Mouse (Mus musculus) forebrain, embryonic 12.5 days (tissue): ENCODE data around the gene Qrfp. TPM values are rescaled to one million over a fixed set of nuclear protein-coding genes. Genes with fewer than 3 reads are reported as not detected.

Experiments used
- ATAC-seq: fragments of 200-750 bp; cut with Nextera tagmentation; 2 replicates; pipeline ENCODE4 v1.8.0; 2017; ENCODE audit warnings: moderate TSS enrichment; ENCODE audit not compliant: low FRiP score
- H3K27ac ChIP-seq: fragments of 300-500 bp; sonication (generic); 2 replicates; pipeline ENCODE4 v1.5.1; 2016; ENCODE audit warnings: mild to moderate bottlenecking
- H3K27me3 ChIP-seq: fragments of 300-500 bp; sonication (generic); 2 replicates; pipeline ENCODE4 v1.6.1; 2016; ENCODE audit warnings: mild to moderate bottlenecking
- H3K36me3 ChIP-seq: fragments of 300-500 bp; sonication (generic); replicated peaks from 2 replicates; pipeline ENCODE4 v1.6.1; 2016; ENCODE audit warnings: mild to moderate bottlenecking
- H3K4me1 ChIP-seq: fragments of 300-500 bp; sonication (generic); 2 replicates; pipeline ENCODE4 v1.6.1; 2016
- H3K4me2 ChIP-seq: fragments of 300-500 bp; sonication (generic); 2 replicates; pipeline ENCODE4 v1.6.1; 2016; ENCODE audit warnings: mild to moderate bottlenecking, moderate library complexity
- H3K4me3 ChIP-seq: fragments of 300-500 bp; sonication (generic); replicated peaks from 2 replicates; pipeline ENCODE4 v1.5.1; 2016; ENCODE audit warnings: mild to moderate bottlenecking
- H3K9ac ChIP-seq: fragments of 300-500 bp; sonication (generic); 2 replicates; pipeline ENCODE4 v1.6.1; 2016; ENCODE audit warnings: mild to moderate bottlenecking
- H3K9me3 ChIP-seq: fragments of 300-500 bp; sonication (generic); 2 replicates; pipeline ENCODE4 v1.6.1; 2016
- WGBS: fragments of 180-500 bp; shearing (Covaris S2); methylation state at CpG from one replicate; pipeline ENCODE4 v1.1.7; 2016; 5-methylcytosine and 5-hydroxymethylcytosine counted together
- polyA plus RNA-seq: library from polyadenylated mRNA; unstranded; fragments of >200 nt; fragmentation: Nextera tagmentation; extraction: Ambion mirVana; gene quantifications from 2 replicates; pipeline ENCODE4 v1.2.1, GENCODE M21; 2016

The Qrfp gene
- 0.06 TPM in 1 of 2 replicates, not detected in the other for polyA plus RNA-seq

- H3K4me1 ChIP-seq: peaks cover 53% of the 10 kb centered on the region
- no peaks in the 10 kb centered on the region for H3K36me3 ChIP-seq
- H3K9ac ChIP-seq: no peak within 1 kb of the TSS
- 56% methylated on average over 12 of the region's 12 CpGs for WGBS
- peaks cover 34% of the 10 kb centered on the region for H3K27me3 ChIP-seq
- no peak within 1 kb of the TSS for H3K4me2 ChIP-seq
- no peak within 1 kb of the TSS for H3K4me3 ChIP-seq
- no peak for ATAC-seq
- no peaks in the 10 kb centered on the region for H3K9me3 ChIP-seq
- H3K27ac ChIP-seq: no peak within 1 kb of the TSS; the same call in 1 of the 2 replicates
Observed at GRCm38 (mm10) chr2:31810444-31810843, at the start of gene Qrfp. TSS of gene Qrfp (minus strand) at chr2:31810580.

DNA sequence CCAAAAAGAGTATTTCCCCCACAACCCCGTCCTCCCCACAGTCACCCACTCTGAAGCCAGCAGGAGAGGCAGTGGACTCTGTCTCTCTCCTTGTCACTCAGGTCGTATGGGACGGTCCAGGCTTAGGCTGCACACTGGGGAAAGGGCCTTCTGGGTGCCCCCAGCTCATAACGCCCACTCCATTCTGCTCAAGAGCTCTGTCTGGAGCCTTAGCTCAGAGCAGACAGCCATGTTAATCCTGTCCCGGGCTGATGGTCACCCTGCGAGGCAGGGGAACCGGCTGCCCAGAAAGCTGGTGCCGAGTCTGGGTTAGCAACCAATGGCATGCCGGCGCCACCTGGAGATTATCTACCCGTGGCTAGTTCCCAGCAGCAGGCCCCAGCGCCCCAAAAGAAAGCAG is 48.1 kb upstream of the Qrfp start:
- Histone ChIP-seq H3K4me1 (peaks cover 22% of the 10 kb centered on the region), H3K4me2 (no peak overlapping the region), H3K9ac (no peak overlapping the region), H3K36me3 (no peaks in the 10 kb centered on the region), H3K9me3 (no peaks in the 10 kb centered on the region), H3K4me3 (no peak overlapping the region), H3K27ac (no peak overlapping the region), H3K27me3 (peaks cover 37% of the 10 kb centered on the region)
- 7% methylated on average over 12 of the region's 12 CpGs for WGBS
- no peak for ATAC-seq

DNA sequence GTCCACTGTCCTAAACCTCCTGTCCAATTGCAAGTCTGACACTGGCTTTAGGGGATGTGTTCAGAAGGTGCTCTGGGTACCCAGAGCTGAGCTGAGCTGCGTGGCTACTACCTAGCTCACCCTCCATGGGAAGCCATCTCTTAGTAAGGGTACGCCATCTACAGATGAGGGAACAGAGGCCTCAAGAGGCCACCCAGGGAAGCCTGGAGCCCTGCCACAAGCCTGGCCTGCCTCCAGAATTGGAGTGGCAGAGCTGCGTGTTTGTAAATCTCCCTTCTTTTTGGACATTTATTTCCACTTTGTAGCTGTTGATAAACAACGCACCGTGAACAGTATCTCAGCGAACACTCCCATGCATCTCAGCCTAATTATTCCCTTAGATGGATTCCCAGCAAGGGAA is 46.8 kb upstream of the Qrfp start:
- Histone ChIP-seq H3K36me3 (no peaks in the 10 kb centered on the region), H3K4me2 (no peak overlapping the region), H3K9me3 (no peaks in the 10 kb centered on the region), H3K4me1 (peaks cover 22% of the 10 kb centered on the region), H3K27ac (no peak overlapping the region), H3K9ac (no peak overlapping the region), H3K4me3 (no peak overlapping the region), H3K27me3 (peaks cover 39% of the 10 kb centered on the region)
- WGBS: 72% methylated on average over 6 of the region's 6 CpGs
- no peak for ATAC-seq

- Histone ChIP-seq H3K27ac (no peak overlapping the region), H3K36me3 (no peaks in the 10 kb centered on the region), H3K9me3 (no peaks in the 10 kb centered on the region), H3K27me3 (peaks cover 48% of the 10 kb centered on the region), H3K4me1 (peaks cover 22% of the 10 kb centered on the region), H3K4me3 (no peak overlapping the region), H3K4me2 (no peak overlapping the region), H3K9ac (no peak overlapping the region)
- 86% methylated on average over 8 of the region's 8 CpGs for WGBS
- no peak for ATAC-seq
Observed at GRCm38 (mm10) chr2:31855991-31856390, 45.6 kb upstream of the Qrfp start.

GRCm38 (mm10) chr2:31850141-31850540 is 39.8 kb upstream of the Qrfp start:
- 63% methylated on average over 12 of the region's 12 CpGs for WGBS
- no peaks in the 10 kb centered on the region for H3K9me3 ChIP-seq
- no peak overlapping the region for H3K4me2 ChIP-seq
- H3K4me3 ChIP-seq: no peak overlapping the region
- peaks cover 24% of the 10 kb centered on the region for H3K4me1 ChIP-seq
- H3K27ac ChIP-seq: no peak overlapping the region
- ATAC-seq: no peak
- no peak overlapping the region for H3K9ac ChIP-seq
- H3K36me3 ChIP-seq: no peaks in the 10 kb centered on the region
- peaks cover 43% of the 10 kb centered on the region for H3K27me3 ChIP-seq

GRCm38 (mm10) chr2:31847908-31848307 is 37.5 kb upstream of the Qrfp start:
- Histone ChIP-seq H3K9me3 (no peaks in the 10 kb centered on the region), H3K4me1 (peaks cover 34% of the 10 kb centered on the region), H3K4me3 (no peak overlapping the region), H3K27ac (no peak overlapping the region), H3K27me3 (peaks cover 66% of the 10 kb centered on the region), H3K4me2 (no peak overlapping the region), H3K9ac (no peak overlapping the region), H3K36me3 (no peaks in the 10 kb centered on the region)
- peak; percentile 25; the same call in 1 of the 2 replicates for ATAC-seq
- WGBS: 14% methylated on average over 6 of the region's 6 CpGs

- Histone ChIP-seq H3K9ac (peak overlapping the region; percentile 55; the same call in 1 of the 2 replicates), H3K9me3 (no peaks in the 10 kb centered on the region), H3K4me3 (peak overlapping the region; percentile 55), H3K4me2 (peak overlapping the region; percentile 94), H3K27ac (no peak overlapping the region), H3K36me3 (no peaks in the 10 kb centered on the region), H3K27me3 (peaks cover 68% of the 10 kb centered on the region), H3K4me1 (peaks cover 34% of the 10 kb centered on the region)
- no peak for ATAC-seq
- 3% methylated on average over 35 of the region's 35 CpGs for WGBS
Observed at GRCm38 (mm10) chr2:31846692-31847660, 36.6 kb upstream of the Qrfp start.

GRCm38 (mm10) chr2:31845896-31846691 is 35.7 kb upstream of the Qrfp start, which contains the start of gene Fibcd1:
TSS of gene Fibcd1 (minus strand) at chr2:31846005.
- Histone ChIP-seq H3K36me3 (no peaks in the 10 kb centered on the region), H3K4me3 (peak within 1 kb of the TSS; percentile 55), H3K27me3 (peaks cover 71% of the 10 kb centered on the region), H3K4me2 (peak within 1 kb of the TSS; percentile 94), H3K27ac (0 out of 2 replicates have a peak within 1 kb of the TSS, but pooled peaks have one; percentile 3), H3K9me3 (no peaks in the 10 kb centered on the region), H3K4me1 (peaks cover 34% of the 10 kb centered on the region), H3K9ac (peak within 1 kb of the TSS; percentile 55)
- under 1% methylated on average over 78 of the region's 88 CpGs for WGBS
- ATAC-seq: peak; percentile 49

DNA sequence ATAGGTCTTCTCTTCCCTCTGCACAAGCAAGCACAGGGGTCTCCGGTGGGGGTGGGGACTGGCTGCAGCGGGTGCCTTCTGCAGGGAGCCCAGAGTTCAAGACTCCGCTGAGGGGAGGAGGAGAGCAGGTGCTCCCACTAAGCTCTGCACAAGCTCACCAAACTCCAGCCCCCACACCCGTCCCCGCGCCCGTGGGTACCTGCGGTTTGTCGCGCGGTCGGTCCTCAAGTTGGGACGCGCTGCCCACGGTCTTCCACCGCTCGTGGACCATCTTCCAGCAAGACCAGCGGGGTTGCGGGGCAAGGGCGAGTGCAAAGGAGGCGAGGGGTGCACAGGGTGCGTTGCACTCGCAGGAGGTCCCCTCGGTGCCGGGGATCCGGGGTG is 35.1 kb upstream of the Qrfp start:
- 0 out of 2 replicates have a peak, but pooled peaks have one; percentile 13 for ATAC-seq
- no peaks in the 10 kb centered on the region for H3K9me3 ChIP-seq
- H3K4me1 ChIP-seq: peaks cover 34% of the 10 kb centered on the region
- H3K4me2 ChIP-seq: peak overlapping the region; percentile 94
- peak overlapping the region; percentile 55 for H3K9ac ChIP-seq
- no peak overlapping the region for H3K27ac ChIP-seq
- H3K27me3 ChIP-seq: peaks cover 74% of the 10 kb centered on the region
- H3K4me3 ChIP-seq: peak overlapping the region; percentile 55
- no peaks in the 10 kb centered on the region for H3K36me3 ChIP-seq
- under 1% methylated on average over 26 of the region's 26 CpGs for WGBS

GRCm38 (mm10) chr2:31844729-31845136 is 34.4 kb upstream of the Qrfp start:
- Histone ChIP-seq H3K4me1 (peaks cover 31% of the 10 kb centered on the region), H3K4me2 (no peak overlapping the region), H3K27ac (0 out of 2 replicates have a peak overlapping the region, but pooled peaks have one; percentile 3), H3K4me3 (peak overlapping the region; percentile 8; the same call in 1 of the 2 replicates), H3K9ac (no peak overlapping the region), H3K27me3 (peaks cover 79% of the 10 kb centered on the region), H3K36me3 (no peaks in the 10 kb centered on the region), H3K9me3 (no peaks in the 10 kb centered on the region)
- WGBS: 2% methylated on average over 10 of the region's 10 CpGs
- peak; percentile 58; the same call in 1 of the 2 replicates for ATAC-seq

GRCm38 (mm10) chr2:31838868-31839267 is 28.5 kb upstream of the Qrfp start:
- no peaks in the 10 kb centered on the region for H3K36me3 ChIP-seq
- H3K4me1 ChIP-seq: peaks cover 18% of the 10 kb centered on the region
- no peak overlapping the region for H3K4me2 ChIP-seq
- no peak overlapping the region for H3K9ac ChIP-seq
- WGBS: 50% methylated on average over 1 of the region's 1 CpGs
- H3K27me3 ChIP-seq: peaks cover 66% of the 10 kb centered on the region
- no peak overlapping the region for H3K4me3 ChIP-seq
- no peak for ATAC-seq
- no peaks in the 10 kb centered on the region for H3K9me3 ChIP-seq
- H3K27ac ChIP-seq: no peak overlapping the region

GRCm38 (mm10) chr2:31836985-31837384 is 26.6 kb upstream of the Qrfp start:
- Histone ChIP-seq H3K4me1 (peaks cover 18% of the 10 kb centered on the region), H3K4me2 (no peak overlapping the region), H3K4me3 (no peak overlapping the region), H3K9me3 (no peaks in the 10 kb centered on the region), H3K27me3 (peaks cover 60% of the 10 kb centered on the region), H3K9ac (0 out of 2 replicates have a peak overlapping the region, but pooled peaks have one; percentile 2), H3K27ac (no peak overlapping the region), H3K36me3 (no peaks in the 10 kb centered on the region)
- peak; percentile 55 for ATAC-seq
- 41% methylated on average over 6 of the region's 6 CpGs for WGBS
